Mouse (Mus musculus) heart, embryonic 13.5 days (tissue): ENCODE results near the gene Mboat2. TPM values are rescaled to one million over a fixed set of nuclear protein-coding genes. Genes with fewer than 3 reads are reported as not detected.

Experiments
- ATAC-seq: fragments of 200-750 bp; cut with Nextera tagmentation; 2 replicates; pipeline ENCODE4 v1.8.0; 2017; ENCODE audit warnings: moderate TSS enrichment; ENCODE audit not compliant: insufficient number of reproducible peaks, low FRiP score, low TSS enrichment; ENCODE audit errors: extremely low read depth
- H3K27ac ChIP-seq: fragments of 300-500 bp; sonication (generic); replicated peaks from 2 replicates; pipeline ENCODE4 v1.5.1; 2015; ENCODE audit warnings: moderate library complexity, mild to moderate bottlenecking, inconsistent platforms
- H3K27me3 ChIP-seq: fragments of 300-500 bp; sonication (generic); replicated peaks from 2 replicates; pipeline ENCODE4 v1.6.1; 2015; ENCODE audit warnings: mild to moderate bottlenecking, inconsistent platforms
- H3K36me3 ChIP-seq: fragments of 300-500 bp; sonication (generic); 2 replicates; pipeline ENCODE4 v1.6.1; 2015; ENCODE audit warnings: mild to moderate bottlenecking, inconsistent platforms
- H3K4me1 ChIP-seq: fragments of 300-500 bp; sonication (generic); 2 replicates; pipeline ENCODE4 v1.6.1; 2015; ENCODE audit warnings: inconsistent platforms
- H3K4me2 ChIP-seq: fragments of 300-500 bp; sonication (generic); 2 replicates; pipeline ENCODE4 v1.6.1; 2015; ENCODE audit warnings: inconsistent platforms, mild to moderate bottlenecking, moderate library complexity
- H3K4me3 ChIP-seq: fragments of 300-500 bp; sonication (generic); 2 replicates; pipeline ENCODE4 v1.5.1; 2015; ENCODE audit warnings: moderate library complexity, mild to moderate bottlenecking, inconsistent platforms
- H3K9ac ChIP-seq: fragments of 300-500 bp; sonication (generic); 2 replicates; pipeline ENCODE4 v1.6.1; 2015; ENCODE audit warnings: inconsistent platforms, mild to moderate bottlenecking, moderate library complexity
- H3K9me3 ChIP-seq: fragments of 300-500 bp; sonication (generic); 2 replicates; pipeline ENCODE4 v1.6.1; 2016; ENCODE audit warnings: inconsistent platforms
- WGBS: fragments of 180-500 bp; shearing (Covaris S2); methylation state at CpG from one replicate; pipeline ENCODE4 v1.1.7; 2015; ENCODE audit warnings: mixed read lengths; 5-methylcytosine and 5-hydroxymethylcytosine counted together
- polyA plus RNA-seq: library from polyadenylated mRNA; unstranded; fragments of >200 nt; fragmentation: Nextera tagmentation; extraction: Ambion mirVana; gene quantifications from 2 replicates; pipeline ENCODE4 v1.2.1, GENCODE M21; 2015

The Mboat2 gene
- polyA plus RNA-seq, 1 experiment from 2014 or later: 27.7 TPM

DNA sequence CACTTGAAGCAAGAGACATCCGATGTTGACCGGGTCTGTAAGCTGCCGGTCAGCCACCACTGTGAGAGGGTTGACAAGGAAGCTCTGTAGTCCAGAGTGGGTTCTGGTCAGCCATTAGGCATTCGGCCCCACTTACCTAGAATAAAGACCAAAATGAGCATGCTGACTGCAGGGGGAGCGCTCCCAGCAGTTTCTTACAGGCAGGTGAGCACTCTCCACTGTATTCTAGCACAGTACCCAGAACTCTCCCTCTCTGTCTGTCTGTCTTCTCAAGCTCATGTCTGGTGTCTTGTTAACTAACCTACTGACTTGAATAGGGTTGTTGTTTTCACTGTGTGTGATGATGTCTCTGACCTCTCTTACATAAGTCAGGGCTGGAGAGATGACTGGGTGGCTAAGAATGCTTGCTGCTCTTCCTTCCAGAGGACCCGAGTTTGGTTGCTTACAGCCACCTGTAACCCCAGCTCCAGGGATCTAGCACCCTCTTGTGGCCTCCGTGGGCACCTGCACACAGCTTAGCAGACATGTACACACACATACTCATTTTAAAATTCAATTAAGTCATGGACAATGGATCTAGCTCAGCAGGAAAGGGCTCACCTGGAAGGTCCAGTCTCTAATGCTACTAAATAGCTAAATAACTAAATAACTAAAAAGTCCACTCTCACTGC lies 119.8 kb downstream of the Mboat2 start:
- H3K36me3 ChIP-seq: peaks cover 59% of the 10 kb centered on the region
- H3K27ac ChIP-seq: no peak overlapping the region
- H3K9me3 ChIP-seq: peaks cover 3% of the 10 kb centered on the region; the same call in 1 of the 2 replicates
- peaks cover 9% of the 10 kb centered on the region; the same call in 1 of the 2 replicates for H3K4me1 ChIP-seq
- no peak overlapping the region for H3K4me2 ChIP-seq
- WGBS: 87% methylated on average over 7 of the region's 7 CpGs
- no peak overlapping the region for H3K9ac ChIP-seq
- H3K27me3 ChIP-seq: no peaks in the 10 kb centered on the region
- no peak for ATAC-seq
- no peak overlapping the region for H3K4me3 ChIP-seq

DNA sequence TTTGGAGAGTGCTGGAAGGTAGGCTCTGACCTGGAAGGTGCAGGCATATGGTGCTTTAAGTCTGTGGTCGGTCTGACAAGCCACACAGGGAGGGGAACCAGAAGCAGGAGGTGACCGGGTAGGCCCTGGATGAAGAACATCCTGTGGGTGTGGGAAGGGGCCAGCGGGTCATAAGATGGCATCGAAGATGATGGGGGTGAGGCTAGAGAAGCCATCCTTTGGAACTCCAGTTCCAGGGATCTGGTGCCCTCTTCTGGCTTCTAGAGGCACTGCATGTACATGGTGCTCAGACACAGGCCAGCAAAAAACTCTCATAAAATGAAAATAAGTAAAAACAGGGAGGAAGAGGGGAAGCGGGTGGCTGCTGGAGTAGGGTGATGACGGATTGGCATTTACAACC lies 121.5 kb downstream of the Mboat2 start:
- no peak overlapping the region for H3K9ac ChIP-seq
- 44% methylated on average over 6 of the region's 6 CpGs for WGBS
- H3K9me3 ChIP-seq: peaks cover 3% of the 10 kb centered on the region; the same call in 1 of the 2 replicates
- no peak for ATAC-seq
- no peak overlapping the region for H3K4me3 ChIP-seq
- H3K4me2 ChIP-seq: no peak overlapping the region
- peaks cover 60% of the 10 kb centered on the region for H3K36me3 ChIP-seq
- H3K4me1 ChIP-seq: peaks cover 9% of the 10 kb centered on the region; the same call in 1 of the 2 replicates
- no peak overlapping the region for H3K27ac ChIP-seq
- no peaks in the 10 kb centered on the region for H3K27me3 ChIP-seq

DNA sequence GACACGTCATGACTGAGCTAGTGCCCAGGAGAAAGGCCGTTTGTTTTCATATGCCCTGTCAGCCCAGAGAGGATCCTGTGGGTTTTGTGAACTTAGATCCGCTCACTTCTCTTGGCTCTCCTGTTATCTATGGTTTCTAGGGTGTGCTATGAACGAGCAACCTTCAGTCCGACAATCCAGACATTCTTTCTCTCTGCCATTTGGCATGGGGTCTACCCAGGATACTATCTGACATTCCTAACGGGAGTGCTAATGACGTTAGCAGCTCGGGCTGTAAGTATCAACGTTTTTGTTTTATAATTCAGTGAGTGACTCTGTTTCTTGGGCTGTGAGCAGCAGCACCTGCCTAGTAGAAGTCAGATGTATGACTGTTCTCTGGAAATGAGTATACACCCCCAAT lies 124.5 kb downstream of the Mboat2 start:
- no peak for ATAC-seq
- no peak overlapping the region for H3K4me3 ChIP-seq
- peaks cover 69% of the 10 kb centered on the region for H3K36me3 ChIP-seq
- no peaks in the 10 kb centered on the region for H3K27me3 ChIP-seq
- H3K4me2 ChIP-seq: no peak overlapping the region
- peak overlapping the region; percentile 7; the same call in 1 of the 2 replicates for H3K27ac ChIP-seq
- no peak overlapping the region for H3K9ac ChIP-seq
- peaks cover 3% of the 10 kb centered on the region; the same call in 1 of the 2 replicates for H3K9me3 ChIP-seq
- H3K4me1 ChIP-seq: peaks cover 15% of the 10 kb centered on the region; the same call in 1 of the 2 replicates
- 39% methylated on average over 9 of the region's 9 CpGs for WGBS

DNA sequence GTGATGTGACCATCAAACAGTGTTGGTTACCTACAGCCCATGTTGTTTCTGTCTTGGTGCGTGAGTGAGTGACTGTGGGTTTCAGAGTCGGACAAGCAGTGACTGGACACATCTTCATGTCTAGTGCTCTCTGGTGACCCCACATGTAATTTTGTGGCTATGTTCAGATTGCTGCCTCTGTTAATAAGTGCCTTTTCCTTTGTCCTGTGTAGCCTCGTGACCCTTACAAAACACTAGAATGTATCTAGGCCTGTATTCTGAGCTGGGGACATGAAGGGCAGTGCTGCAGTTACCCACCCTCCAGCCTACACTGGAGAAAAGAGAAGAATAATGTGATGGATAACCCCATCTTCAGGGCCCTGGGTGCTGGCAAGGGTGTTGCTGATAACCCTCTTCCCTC lies 127.8 kb downstream of the Mboat2 start:
- Histone ChIP-seq H3K4me3 (no peak overlapping the region), H3K36me3 (peaks cover 41% of the 10 kb centered on the region), H3K4me1 (peaks cover 31% of the 10 kb centered on the region), H3K27ac (no peak overlapping the region), H3K9ac (no peak overlapping the region), H3K4me2 (no peak overlapping the region), H3K27me3 (no peaks in the 10 kb centered on the region), H3K9me3 (no peaks in the 10 kb centered on the region)
- 80% methylated on average over 3 of the region's 3 CpGs for WGBS
- no peak for ATAC-seq

DNA sequence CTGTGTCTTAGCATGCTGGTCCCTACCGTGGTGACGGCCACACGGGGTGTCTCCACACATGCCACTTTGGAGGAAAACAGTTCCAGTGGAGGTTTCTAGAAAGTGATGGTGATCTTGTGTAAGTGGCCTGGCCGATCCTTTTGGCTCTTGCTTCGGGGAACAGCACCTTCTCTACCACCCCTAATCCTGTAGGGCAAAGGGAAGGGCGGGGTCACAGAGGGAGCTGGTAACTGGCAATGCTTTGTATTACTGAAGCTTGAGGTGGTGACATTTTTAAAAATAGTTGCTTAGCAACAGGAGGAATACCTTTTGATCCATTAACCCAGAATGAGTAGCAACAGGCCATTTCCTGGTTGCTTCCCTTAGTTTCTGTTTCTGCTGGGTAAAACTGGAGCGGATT lies 131.1 kb downstream of the Mboat2 start:
- H3K9ac ChIP-seq: no peak overlapping the region
- peaks cover 27% of the 10 kb centered on the region for H3K4me1 ChIP-seq
- H3K4me2 ChIP-seq: no peak overlapping the region
- H3K9me3 ChIP-seq: 0 out of 2 replicates have a peak, but pooled peaks cover 4% of the 10 kb centered on the region
- WGBS: 83% methylated on average over 7 of the region's 7 CpGs
- no peak for ATAC-seq
- no peaks in the 10 kb centered on the region for H3K27me3 ChIP-seq
- peaks cover 23% of the 10 kb centered on the region for H3K36me3 ChIP-seq
- no peak overlapping the region for H3K4me3 ChIP-seq
- H3K27ac ChIP-seq: no peak overlapping the region

DNA sequence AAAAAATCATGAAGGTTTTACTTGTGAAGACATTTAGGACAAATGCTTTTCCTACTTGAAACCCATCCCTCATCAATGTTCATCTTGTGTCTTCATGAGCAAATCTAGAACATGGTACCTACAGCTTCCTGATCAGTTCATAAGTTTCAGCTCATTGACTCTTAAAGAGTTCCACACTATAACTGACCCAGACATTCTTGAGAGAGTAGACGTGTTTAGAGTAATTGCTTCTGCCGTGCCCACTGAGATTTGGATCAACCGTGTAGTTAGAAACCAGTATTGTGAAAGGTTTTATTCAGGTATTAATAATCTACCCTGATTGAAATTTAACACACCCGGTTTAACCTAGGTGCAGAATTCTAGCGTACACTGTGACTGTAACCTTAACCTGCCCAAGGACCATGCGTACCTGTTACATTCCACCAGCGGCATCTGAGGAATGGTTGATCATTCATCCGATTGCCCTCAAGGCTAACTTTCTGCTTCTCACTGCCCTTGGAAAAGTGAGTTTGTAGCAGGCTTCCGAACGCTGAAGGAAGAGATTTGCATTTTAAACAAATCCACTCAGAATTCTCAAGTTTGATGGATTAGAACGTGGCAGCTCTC lies 131.8 kb downstream of the Mboat2 start:
- Histone ChIP-seq H3K9me3 (0 out of 2 replicates have a peak, but pooled peaks cover 5% of the 10 kb centered on the region), H3K27me3 (no peaks in the 10 kb centered on the region), H3K4me3 (no peak overlapping the region), H3K4me2 (no peak overlapping the region), H3K27ac (no peak overlapping the region), H3K9ac (no peak overlapping the region), H3K4me1 (peaks cover 27% of the 10 kb centered on the region), H3K36me3 (peaks cover 16% of the 10 kb centered on the region)
- ATAC-seq: no peak
- 83% methylated on average over 11 of the region's 11 CpGs for WGBS

DNA sequence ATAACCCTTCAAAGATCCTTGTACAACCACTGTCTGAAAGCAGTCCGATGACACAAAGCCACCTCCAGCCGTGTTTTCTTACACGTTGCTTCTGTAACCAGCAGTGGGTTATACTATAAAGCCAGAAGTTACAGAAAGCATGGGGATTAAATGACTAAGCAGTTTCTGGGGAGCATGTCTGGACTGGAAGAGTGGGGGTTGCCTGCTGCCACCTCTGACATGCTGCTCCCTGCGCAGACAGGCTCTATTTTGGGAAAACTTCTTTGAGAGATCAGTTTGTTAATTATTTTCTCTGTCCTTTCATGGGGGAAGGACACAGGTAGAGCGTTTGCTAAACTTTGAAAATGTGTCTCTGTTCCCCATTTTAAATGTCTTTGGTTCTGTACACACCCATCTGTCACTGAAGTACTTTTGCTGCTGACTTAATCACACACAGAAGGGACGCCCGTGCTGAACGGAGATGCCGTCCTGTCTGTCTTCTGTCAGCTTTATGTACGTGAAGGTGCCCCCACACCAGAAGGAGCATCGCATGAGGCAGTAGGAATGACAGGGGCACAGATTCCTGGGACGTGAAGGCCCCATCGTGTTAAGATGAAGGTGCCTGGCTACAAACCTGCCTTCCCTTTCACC lies 132.8 kb downstream of the Mboat2 start:
- no peak for ATAC-seq
- Histone ChIP-seq H3K4me3 (peak overlapping the region; percentile 36), H3K27me3 (no peaks in the 10 kb centered on the region), H3K4me1 (peaks cover 27% of the 10 kb centered on the region), H3K9ac (peak overlapping the region; percentile 72), H3K4me2 (peak overlapping the region; percentile 65), H3K36me3 (peaks cover 12% of the 10 kb centered on the region), H3K27ac (peak overlapping the region; percentile 71), H3K9me3 (peaks cover 5% of the 10 kb centered on the region; the same call in 1 of the 2 replicates)
- 35% methylated on average over 13 of the region's 13 CpGs for WGBS

DNA sequence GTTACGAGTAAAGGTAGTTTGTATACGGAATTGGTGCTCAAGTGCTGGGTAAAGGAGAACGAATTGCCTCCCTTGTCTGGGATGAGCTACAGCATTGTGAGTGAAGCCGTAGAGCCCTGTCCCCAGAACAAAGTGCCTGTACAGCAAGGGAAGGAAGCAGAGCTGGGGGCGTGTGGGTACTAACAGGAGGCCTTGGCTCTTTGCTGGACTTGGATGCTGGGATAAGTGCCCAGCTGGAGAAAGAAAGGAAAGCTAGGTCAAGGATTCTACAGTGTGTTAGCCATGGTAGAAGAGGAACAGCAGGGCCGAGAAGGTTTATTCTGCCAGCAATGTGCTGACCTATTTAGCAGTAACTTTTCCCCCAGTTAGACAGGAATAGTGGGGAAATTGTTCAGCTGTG lies 134.7 kb downstream of the Mboat2 start:
- Histone ChIP-seq H3K27me3 (no peaks in the 10 kb centered on the region), H3K36me3 (no peaks in the 10 kb centered on the region), H3K4me2 (no peak overlapping the region), H3K9me3 (peaks cover 8% of the 10 kb centered on the region), H3K27ac (no peak overlapping the region), H3K9ac (no peak overlapping the region), H3K4me1 (peaks cover 22% of the 10 kb centered on the region), H3K4me3 (no peak overlapping the region)
- ATAC-seq: no peak
- 79% methylated on average over 6 of the region's 6 CpGs for WGBS

DNA sequence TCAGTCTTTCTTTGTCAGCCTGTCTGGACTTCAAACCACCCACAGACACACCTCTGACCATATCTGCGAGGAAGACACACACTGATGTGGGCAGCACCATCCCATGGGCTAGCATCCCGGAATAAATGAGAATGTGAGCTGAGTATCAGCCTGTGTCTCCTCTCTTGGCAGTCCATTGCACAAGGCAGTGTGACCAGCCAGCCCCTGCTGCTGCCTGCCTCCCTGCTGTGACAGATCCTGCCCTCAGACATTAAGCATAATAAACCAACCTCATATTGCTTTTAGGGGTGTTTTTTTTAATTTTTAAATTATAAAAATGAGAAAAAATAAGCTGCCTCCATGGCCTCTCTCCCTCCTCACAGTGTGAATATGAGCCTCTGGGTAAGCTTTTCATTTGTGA lies 135.4 kb downstream of the Mboat2 start:
- no peak overlapping the region for H3K9ac ChIP-seq
- 96% methylated on average over 2 of the region's 2 CpGs for WGBS

DNA sequence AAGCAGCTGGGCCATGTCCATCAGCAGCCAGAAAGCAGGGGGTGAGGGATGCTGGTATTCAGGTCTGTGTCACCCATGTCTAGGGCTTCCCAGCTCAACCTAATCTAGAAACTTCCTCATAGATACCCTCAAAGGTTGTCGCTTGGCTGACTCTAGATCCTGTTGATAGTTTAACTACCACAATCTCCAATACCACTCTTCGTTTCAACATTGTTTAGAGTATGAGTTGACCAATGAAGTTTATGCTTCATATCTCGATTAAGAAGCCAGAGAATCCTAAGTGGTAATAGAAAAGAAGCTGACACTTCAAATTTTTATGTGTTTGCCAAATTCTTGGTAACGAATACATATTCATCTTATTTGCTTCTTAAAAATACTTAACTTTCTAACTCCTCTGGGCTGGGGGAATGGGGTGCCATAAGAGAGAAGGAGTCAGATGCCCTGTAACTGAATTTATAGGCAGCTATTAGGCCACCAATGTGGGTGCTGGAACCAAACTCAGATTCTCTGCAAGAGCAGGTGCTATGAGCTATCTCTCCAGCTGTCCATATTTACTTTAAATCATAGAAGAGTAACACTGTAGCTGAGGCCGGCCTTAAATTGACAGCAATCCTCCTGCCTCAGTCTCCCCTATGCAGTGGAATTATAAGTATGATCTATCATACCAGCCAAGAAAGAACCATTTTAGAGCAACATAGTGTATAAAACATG lies 141.0 kb downstream of the Mboat2 start:
- Histone ChIP-seq H3K9ac (no peak overlapping the region), H3K4me1 (peaks cover 28% of the 10 kb centered on the region), H3K4me3 (no peak overlapping the region), H3K4me2 (no peak overlapping the region), H3K27ac (no peak overlapping the region), H3K27me3 (no peaks in the 10 kb centered on the region), H3K9me3 (peaks cover 6% of the 10 kb centered on the region), H3K36me3 (no peaks in the 10 kb centered on the region)
- WGBS: 80% methylated on average over 5 of the region's 5 CpGs
- no peak for ATAC-seq

More for the DNA sequence above, 135.4 kb downstream of the Mboat2 start:
- no peaks in the 10 kb centered on the region for H3K27me3 ChIP-seq
- no peak overlapping the region for H3K4me2 ChIP-seq
- no peak overlapping the region for H3K4me3 ChIP-seq
- no peak overlapping the region for H3K27ac ChIP-seq
- ATAC-seq: no peak
- peaks cover 22% of the 10 kb centered on the region for H3K4me1 ChIP-seq
- H3K9me3 ChIP-seq: peaks cover 8% of the 10 kb centered on the region
- H3K36me3 ChIP-seq: no peaks in the 10 kb centered on the region
